Mouse (Mus musculus) forebrain, embryonic 11.5 days (tissue): ENCODE measurements around the gene Spc24. TPM values are rescaled to one million over a fixed set of nuclear protein-coding genes. Genes with fewer than 3 reads are reported as not detected.

Experiments
- ATAC-seq: fragments of 200-750 bp; cut with Nextera tagmentation; replicated peaks from 2 replicates; pipeline ENCODE4 v1.8.0; 2017; ENCODE audit warnings: moderate TSS enrichment; ENCODE audit not compliant: low FRiP score
- DNase-seq: peaks from one replicate; pipeline ENCODE4 v3.0.0-alpha.2; 2017; ENCODE audit warnings: low spot score
- H3K27ac ChIP-seq: fragments of 300-500 bp; sonication (generic); 2 replicates; pipeline ENCODE4 v1.5.1; 2014; ENCODE audit warnings: low read depth, low read length
- H3K27me3 ChIP-seq: fragments of 300-500 bp; sonication (generic); 2 replicates; pipeline ENCODE4 v1.6.1; 2014; ENCODE audit warnings: mild to moderate bottlenecking, low read length, mixed read lengths; ENCODE audit not compliant: control insufficient read depth, insufficient read depth
- H3K36me3 ChIP-seq: fragments of 300-500 bp; sonication (generic); 2 replicates; pipeline ENCODE4 v1.6.1; 2014; ENCODE audit warnings: mild to moderate bottlenecking, low read length, moderate library complexity, mixed read lengths; ENCODE audit not compliant: control insufficient read depth, insufficient read depth
- H3K4me1 ChIP-seq: fragments of 300-500 bp; sonication (generic); replicated peaks from 2 replicates; pipeline ENCODE4 v1.6.1; 2014; ENCODE audit warnings: low read length, mixed read lengths; ENCODE audit not compliant: control insufficient read depth, insufficient read depth
- H3K4me2 ChIP-seq: fragments of 300-500 bp; sonication (generic); 2 replicates; pipeline ENCODE4 v1.6.1; 2014; ENCODE audit warnings: low read depth, mild to moderate bottlenecking, low read length, moderate library complexity, mixed read lengths; ENCODE audit not compliant: severe bottlenecking
- H3K4me3 ChIP-seq: fragments of 300-500 bp; sonication (generic); 2 replicates; pipeline ENCODE4 v1.5.1; 2014; ENCODE audit warnings: low read depth, low read length
- H3K9ac ChIP-seq: fragments of 300-500 bp; sonication (generic); 2 replicates; pipeline ENCODE4 v1.6.1; 2014; ENCODE audit warnings: low read length
- H3K9me3 ChIP-seq: fragments of 300-500 bp; sonication (generic); 2 replicates; pipeline ENCODE4 v1.6.1; 2016; ENCODE audit warnings: low read length, mixed read lengths; ENCODE audit not compliant: control insufficient read depth
- WGBS: fragments of 180-500 bp; shearing (Covaris S2); extraction: QIAGEN DNeasy Blood & Tissue Kit; methylation state at CpG from one replicate; pipeline ENCODE4 v1.1.7; 2014; 5-methylcytosine and 5-hydroxymethylcytosine counted together
- polyA plus RNA-seq: library from polyadenylated mRNA; unstranded; fragments of >200 nt; fragmentation: Nextera tagmentation; extraction: Ambion mirVana; gene quantifications from 2 replicates; pipeline ENCODE4 v1.2.1, GENCODE M21; 2014

The Spc24 gene
- polyA plus RNA-seq, 1 experiment from 2014 or later, result 138 TPM

- no peaks in the 10 kb centered on the region for H3K9me3 ChIP-seq
- peak overlapping the region; percentile 90 for H3K27ac ChIP-seq
- peaks cover 7% of the 10 kb centered on the region; the same call in 1 of the 2 replicates for H3K36me3 ChIP-seq
- peak overlapping the region; percentile 77 for H3K4me2 ChIP-seq
- peak; percentile 96 for ATAC-seq
- no peaks in the 10 kb centered on the region for H3K27me3 ChIP-seq
- WGBS, result under 1% methylated on average over 18 of the region's 18 CpGs
- peak overlapping the region; percentile 56 for H3K4me3 ChIP-seq
- peak overlapping the region; percentile 66 for H3K9ac ChIP-seq
- H3K4me1 ChIP-seq, result peaks cover 10% of the 10 kb centered on the region; the same call in 1 of the 2 replicates
- DNase-seq, result peak; percentile 96
Observed at GRCm38 (mm10) chr9:21724147-21724536, 36.0 kb downstream of the Spc24 start.

GRCm38 (mm10) chr9:21723377-21724146 lies 36.5 kb downstream of the Spc24 start, which contains the start of gene Ldlr:
TSS of gene Ldlr (plus strand) at chr9:21723483.
- peak; percentile 92 for DNase-seq
- peak within 1 kb of the TSS; percentile 56 for H3K4me3 ChIP-seq
- peaks cover 10% of the 10 kb centered on the region; the same call in 1 of the 2 replicates for H3K4me1 ChIP-seq
- peak within 1 kb of the TSS; percentile 90 for H3K27ac ChIP-seq
- H3K4me2 ChIP-seq, result peak within 1 kb of the TSS; percentile 77
- peak within 1 kb of the TSS; percentile 66 for H3K9ac ChIP-seq
- no peaks in the 10 kb centered on the region for H3K9me3 ChIP-seq
- peak; percentile 89 for ATAC-seq
- H3K36me3 ChIP-seq, result peaks cover 4% of the 10 kb centered on the region; the same call in 1 of the 2 replicates
- WGBS, result under 1% methylated on average over 47 of the region's 47 CpGs
- H3K27me3 ChIP-seq, result no peaks in the 10 kb centered on the region

- DNase-seq, result no peak
- Histone ChIP-seq H3K9ac (no peak overlapping the region), H3K4me1 (peaks cover 8% of the 10 kb centered on the region; the same call in 1 of the 2 replicates), H3K27me3 (no peaks in the 10 kb centered on the region), H3K9me3 (no peaks in the 10 kb centered on the region), H3K27ac (no peak overlapping the region), H3K4me2 (no peak overlapping the region), H3K36me3 (no peaks in the 10 kb centered on the region), H3K4me3 (no peak overlapping the region)
- WGBS, result 78% methylated on average over 2 of the region's 2 CpGs
- no peak for ATAC-seq
Observed at GRCm38 (mm10) chr9:21721036-21721435, 39.1 kb downstream of the Spc24 start.

- Histone ChIP-seq H3K4me1 (no peaks in the 10 kb centered on the region), H3K4me2 (no peak overlapping the region), H3K4me3 (no peak overlapping the region), H3K9me3 (no peaks in the 10 kb centered on the region), H3K9ac (no peak overlapping the region), H3K27ac (no peak overlapping the region), H3K27me3 (no peaks in the 10 kb centered on the region), H3K36me3 (no peaks in the 10 kb centered on the region)
- no peak for ATAC-seq
- 90% methylated on average over 2 of the region's 2 CpGs for WGBS
- no peak for DNase-seq
Observed at GRCm38 (mm10) chr9:21717015-21717414, 43.1 kb downstream of the Spc24 start.

GRCm38 (mm10) chr9:21715298-21715697 lies 44.8 kb downstream of the Spc24 start:
- H3K36me3 ChIP-seq, result no peaks in the 10 kb centered on the region
- no peak overlapping the region for H3K9ac ChIP-seq
- no peaks in the 10 kb centered on the region for H3K27me3 ChIP-seq
- H3K27ac ChIP-seq, result no peak overlapping the region
- no peaks in the 10 kb centered on the region for H3K9me3 ChIP-seq
- H3K4me2 ChIP-seq, result no peak overlapping the region
- H3K4me3 ChIP-seq, result no peak overlapping the region
- H3K4me1 ChIP-seq, result no peaks in the 10 kb centered on the region
- DNase-seq (no peak), ATAC-seq (no peak)
- 82% methylated on average over 4 of the region's 4 CpGs for WGBS

GRCm38 (mm10) chr9:21709340-21709739 lies 50.8 kb downstream of the Spc24 start:
- H3K4me2 ChIP-seq, result no peak overlapping the region
- ATAC-seq, result no peak
- DNase-seq, result no peak
- no peaks in the 10 kb centered on the region for H3K4me1 ChIP-seq
- no peak overlapping the region for H3K4me3 ChIP-seq
- H3K9me3 ChIP-seq, result no peaks in the 10 kb centered on the region
- no peaks in the 10 kb centered on the region for H3K27me3 ChIP-seq
- H3K36me3 ChIP-seq, result peaks cover under 1% of the 10 kb centered on the region; the same call in 1 of the 2 replicates
- 99% methylated on average over 3 of the region's 3 CpGs for WGBS
- no peak overlapping the region for H3K27ac ChIP-seq
- H3K9ac ChIP-seq, result no peak overlapping the region

GRCm38 (mm10) chr9:21706586-21707265 lies 53.4 kb downstream of the Spc24 start:
- no peaks in the 10 kb centered on the region for H3K27me3 ChIP-seq
- H3K4me1 ChIP-seq, result no peaks in the 10 kb centered on the region
- no peak for DNase-seq
- H3K9ac ChIP-seq, result no peak overlapping the region
- peaks cover 15% of the 10 kb centered on the region for H3K36me3 ChIP-seq
- 90% methylated on average over 8 of the region's 8 CpGs for WGBS
- no peaks in the 10 kb centered on the region for H3K9me3 ChIP-seq
- ATAC-seq, result no peak
- no peak overlapping the region for H3K27ac ChIP-seq
- no peak overlapping the region for H3K4me2 ChIP-seq
- no peak overlapping the region for H3K4me3 ChIP-seq

- no peaks in the 10 kb centered on the region for H3K27me3 ChIP-seq
- H3K4me1 ChIP-seq, result no peaks in the 10 kb centered on the region
- DNase-seq, result no peak
- peaks cover 21% of the 10 kb centered on the region for H3K36me3 ChIP-seq
- H3K4me2 ChIP-seq, result no peak overlapping the region
- H3K4me3 ChIP-seq, result no peak overlapping the region
- ATAC-seq, result no peak
- no peak overlapping the region for H3K9ac ChIP-seq
- WGBS, result 89% methylated on average over 4 of the region's 4 CpGs
- no peaks in the 10 kb centered on the region for H3K9me3 ChIP-seq
- no peak overlapping the region for H3K27ac ChIP-seq
Observed at GRCm38 (mm10) chr9:21706085-21706484, 54.0 kb downstream of the Spc24 start.
